Mouse (Mus musculus) mammary gland, adult 2 months (tissue): ENCODE measurements around the gene Hmces. TPM values are rescaled to one million over a fixed set of nuclear protein-coding genes. Genes with fewer than 3 reads are reported as not detected.

Experiments
- polyA plus RNA-seq: library from polyadenylated mRNA; depleted of rRNA; stranded (reverse); fragments of >200 nt; gene quantifications from 2 replicates; pipeline ENCODE4 v1.2.3, GENCODE M21; 2012; ENCODE audit warnings: low replicate concordance; rRNA removed

Gene Hmces
- polyA plus RNA-seq, result 21.3 and 21.8 TPM in 2 replicates

DNA sequence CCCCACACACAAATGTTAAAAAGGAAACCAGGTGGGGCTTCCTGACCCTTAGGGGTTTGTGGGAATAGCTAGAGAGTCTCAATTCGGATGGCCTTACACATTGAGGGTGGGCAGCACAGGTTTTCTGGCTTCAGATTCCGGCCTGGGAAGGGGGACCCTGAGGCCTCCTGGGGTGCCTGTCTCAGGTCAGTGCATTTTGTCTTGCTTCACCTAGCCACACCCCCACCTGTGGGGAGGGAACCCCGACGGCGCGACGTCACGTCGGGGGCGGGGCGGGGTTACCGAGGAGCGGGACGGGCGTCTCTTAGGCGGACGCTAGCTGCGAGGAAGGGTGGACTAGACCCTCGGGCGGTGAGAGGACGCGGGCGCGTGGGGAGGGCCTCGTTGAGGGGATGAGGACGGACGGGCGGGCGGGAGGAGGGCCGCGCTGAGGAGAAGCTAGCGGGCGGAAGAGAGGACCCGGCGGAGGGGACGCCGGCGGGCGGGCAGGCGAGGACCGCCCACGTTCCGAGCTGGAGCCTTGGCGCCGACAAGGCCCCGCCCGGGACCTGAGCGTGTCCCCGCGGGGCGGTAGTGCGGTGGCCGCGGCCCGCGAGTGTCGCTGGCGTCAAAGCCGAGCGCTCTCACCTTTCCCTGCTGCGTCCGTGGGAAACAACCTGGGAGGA, at the start of gene Hmces:
Gene Hmces (plus strand): TSS at position 275 of the 665 bp plus-strand sequence.

DNA sequence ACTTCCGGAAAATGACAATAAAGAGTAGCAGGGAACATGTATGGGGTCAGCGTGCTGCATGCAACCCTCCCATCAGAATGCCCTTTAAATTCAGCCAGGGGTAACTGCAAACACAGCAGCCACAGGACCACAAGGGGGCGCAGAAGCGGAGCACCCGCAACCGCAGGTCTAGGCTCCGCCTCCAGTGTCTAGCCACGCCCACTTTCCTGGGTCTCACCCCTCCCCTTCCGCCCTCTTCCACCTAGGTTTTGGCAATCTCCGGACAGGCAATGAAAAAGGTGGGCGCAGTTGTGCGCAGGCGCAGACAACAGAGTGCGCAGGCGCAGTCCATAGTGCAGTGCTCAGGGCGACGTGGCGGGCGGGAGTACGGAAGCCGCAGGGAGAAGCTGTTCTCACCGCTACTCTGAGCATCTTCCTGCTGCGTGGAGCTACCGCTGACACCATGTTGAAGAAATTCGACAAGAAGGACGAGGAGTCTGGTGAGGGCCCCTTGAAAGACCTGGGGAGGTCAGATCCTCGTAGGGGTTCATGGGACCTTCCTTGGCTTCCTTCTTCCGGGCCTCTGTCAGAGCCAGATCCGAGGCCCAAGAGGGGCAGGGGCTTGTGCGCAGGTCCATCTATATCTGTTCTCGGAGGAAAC, 26.0 kb upstream of the Hmces start, which contains the start of gene Copg1:
Gene Copg1 (plus strand): TSS at position 221 of the 640 bp plus-strand sequence.

DNA sequence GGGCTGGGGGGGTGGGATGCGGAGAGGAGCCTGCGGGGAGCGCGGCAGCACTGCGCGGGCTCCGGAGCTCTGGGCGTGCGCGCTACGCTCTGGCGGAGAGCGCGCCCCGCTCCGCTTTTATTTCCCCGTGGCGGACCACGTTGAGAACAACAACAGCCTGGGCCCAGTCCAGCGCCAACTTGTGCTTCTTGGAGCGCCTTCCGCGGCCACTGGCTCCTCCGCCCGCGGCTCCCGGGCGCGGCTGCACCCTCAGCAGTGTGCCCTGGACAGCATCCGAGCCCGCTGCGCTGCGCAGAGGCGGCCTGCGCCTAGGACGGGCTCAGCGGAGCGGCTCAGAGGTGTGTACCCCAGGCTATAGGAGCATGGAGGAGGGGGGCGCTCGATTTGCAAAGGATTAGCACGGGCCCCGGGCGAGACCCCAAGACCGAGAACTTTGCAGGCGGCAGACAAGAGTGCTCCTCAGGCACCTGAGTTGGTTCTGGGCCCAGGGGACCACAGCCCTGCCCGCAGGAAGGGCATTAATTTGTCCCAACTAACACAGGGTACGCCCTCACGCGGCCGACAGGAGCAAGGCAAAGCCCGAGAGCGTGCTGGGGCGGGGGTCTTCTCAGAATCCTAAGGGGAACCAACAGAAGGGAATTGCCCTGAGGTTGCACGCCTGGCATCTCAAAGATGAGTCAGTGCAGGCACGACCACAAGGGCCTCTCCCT, 68.0 kb downstream of the Hmces start, which contains the start of gene H1fx:
Gene H1fx (minus strand): TSS at position 91 of the 710 bp plus-strand sequence.

Other genes starting within 250 kb of the Hmces start
- gene Aplf, start 241.7 kb upstream of the Hmces start, polyA plus RNA-seq, result 2.0 and 2.9 TPM in 2 replicates
- gene Efcc1, start 183.1 kb upstream of the Hmces start, polyA plus RNA-seq, result 4.2 and 4.3 TPM in 2 replicates
- 0.33 and 1.1 TPM in 2 replicates for gene Gp9, start 135.9 kb upstream of the Hmces start, polyA plus RNA-seq
- 52.3 and 58.9 TPM in 2 replicates for gene Rab43, start 101.8 kb upstream of the Hmces start, polyA plus RNA-seq
- gene Gm45140, start 78.1 kb upstream of the Hmces start, polyA plus RNA-seq, result 0.53 and 1.1 TPM in 2 replicates
- gene Isy1, start 75.1 kb upstream of the Hmces start, polyA plus RNA-seq, result 19.3 and 25.6 TPM in 2 replicates
- 139 and 299 TPM in 2 replicates for gene Cnbp, start 62.8 kb upstream of the Hmces start, polyA plus RNA-seq
- gene Copg1, start 26.1 kb upstream of the Hmces start, polyA plus RNA-seq, result 33.4 and 37.3 TPM in 2 replicates
- 6.5 and 26.6 TPM in 2 replicates for gene H1fx, start 67.7 kb downstream of the Hmces start, polyA plus RNA-seq
- gene Rab7, start 131.3 kb downstream of the Hmces start, polyA plus RNA-seq, result 118 and 229 TPM in 2 replicates
- 88.4 and 144 TPM in 2 replicates for gene Rpn1, start 170.5 kb downstream of the Hmces start, polyA plus RNA-seq